Mouse (Mus musculus) 416B (cell line): ENCODE data around the gene Mcat.

Source experiments
- DNase-seq: peaks from one replicate; pipeline ENCODE4 v3.0.0; 2011; ENCODE audit warnings: low read depth

Mcat gene

DNA sequence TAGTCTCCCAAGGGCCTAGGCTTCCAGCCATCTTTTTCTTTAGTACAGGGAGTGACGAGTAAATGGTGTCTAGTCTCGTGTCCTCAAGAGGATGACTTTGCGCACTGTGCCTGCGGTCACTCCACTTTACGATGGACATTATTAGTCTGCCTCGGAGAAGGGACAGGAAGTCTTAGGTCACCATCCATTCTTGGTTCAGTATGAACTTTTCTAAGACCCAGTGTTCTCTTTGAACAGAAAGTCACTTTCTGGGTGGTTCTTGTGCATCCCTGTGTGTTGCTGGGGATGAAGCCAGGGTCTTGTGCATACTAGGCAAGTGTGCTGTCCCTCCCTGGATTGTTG is 27.7 kb downstream of the Mcat start:
- DNase-seq, result no peak

DNA sequence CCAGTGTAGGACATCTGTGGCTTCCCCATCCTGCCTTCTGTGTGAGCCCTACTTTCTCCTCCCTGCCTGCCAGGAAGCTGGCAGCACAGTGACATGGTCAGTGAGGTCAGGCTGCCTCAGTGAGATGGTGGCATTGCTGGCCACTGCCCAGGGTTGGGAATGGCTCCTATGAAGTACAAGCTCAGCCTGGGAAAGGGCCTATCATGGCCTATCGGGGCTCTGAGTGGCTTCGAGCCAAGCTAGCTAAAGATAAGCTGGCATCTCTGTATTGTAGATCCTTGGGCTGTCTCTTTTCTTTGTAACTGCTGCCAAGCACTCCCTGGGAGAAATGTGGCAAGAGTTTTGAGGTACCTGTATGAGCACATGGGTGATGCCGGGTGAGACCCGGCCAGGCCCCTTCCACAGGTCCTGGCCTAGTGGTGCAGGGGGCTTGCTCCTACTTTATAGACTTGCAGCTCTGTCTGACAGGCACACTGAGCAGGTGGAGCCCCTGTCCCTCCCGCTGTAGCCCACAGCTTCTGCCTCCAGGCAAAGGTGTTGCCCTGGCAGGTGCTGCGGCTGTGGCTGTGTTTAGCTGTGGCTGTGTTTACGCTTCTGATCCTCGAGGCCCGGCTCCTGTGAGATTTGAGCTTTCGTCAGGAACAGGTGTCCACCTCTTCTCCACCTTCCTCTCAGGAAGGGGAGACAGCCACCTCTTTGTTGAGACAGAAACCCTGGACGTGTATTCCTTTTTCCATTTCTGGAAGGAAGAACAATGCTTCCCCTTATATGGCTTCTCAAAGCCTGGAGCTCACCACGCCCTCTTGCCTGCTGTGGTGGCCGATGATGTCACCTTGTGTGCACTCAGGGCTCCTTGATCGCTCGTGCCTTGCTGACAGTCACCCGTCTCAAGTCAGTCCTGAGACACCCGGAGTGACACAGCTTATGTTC is 28.4 kb downstream of the Mcat start:
- peak; percentile 47 for DNase-seq

DNA sequence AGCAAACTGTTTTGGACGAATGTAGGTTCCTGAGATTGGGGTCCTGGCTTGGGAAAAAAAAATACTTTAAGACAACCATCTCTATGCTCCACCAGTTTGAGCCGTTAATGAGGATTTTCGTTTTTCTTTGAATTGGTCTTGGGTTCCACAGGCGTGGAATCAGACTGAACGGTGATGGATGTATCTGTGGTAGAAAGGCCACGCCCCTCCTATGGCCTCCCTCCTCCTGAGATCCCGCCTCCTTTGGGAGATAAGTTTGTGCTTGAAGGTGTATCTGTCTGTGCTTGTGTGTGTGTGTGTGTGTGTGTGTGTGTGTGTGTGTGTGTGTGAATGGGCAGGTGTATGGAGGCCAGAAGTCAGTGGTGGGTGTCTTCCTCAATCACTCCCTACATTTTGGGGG is 31.0 kb downstream of the Mcat start:
- DNase-seq, result no peak

DNA sequence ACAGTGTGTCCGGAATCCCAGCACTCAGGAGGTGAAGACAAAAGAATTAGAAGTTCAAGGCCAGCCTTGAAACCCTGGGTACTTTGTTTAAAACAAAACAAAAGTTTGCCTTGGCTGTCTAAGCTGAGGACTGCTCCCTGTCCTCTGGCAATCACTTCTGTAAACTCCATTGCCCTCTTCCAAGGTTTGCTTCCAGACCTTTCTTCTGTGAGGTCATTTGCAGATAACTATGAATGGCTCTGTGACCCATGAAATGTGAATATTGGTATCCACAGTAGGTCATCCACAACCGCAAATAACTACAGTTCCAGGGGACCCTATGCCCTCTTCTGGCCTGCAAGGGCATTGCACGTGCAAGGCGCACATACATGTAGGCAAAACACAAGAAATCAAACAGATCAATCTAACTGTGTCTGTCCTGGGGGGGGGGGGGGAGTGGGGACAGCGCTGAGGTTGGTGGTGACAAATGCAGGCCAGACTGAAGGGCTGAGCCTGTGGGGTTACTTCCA is 31.6 kb downstream of the Mcat start:
- DNase-seq, result peak; percentile 23

DNA sequence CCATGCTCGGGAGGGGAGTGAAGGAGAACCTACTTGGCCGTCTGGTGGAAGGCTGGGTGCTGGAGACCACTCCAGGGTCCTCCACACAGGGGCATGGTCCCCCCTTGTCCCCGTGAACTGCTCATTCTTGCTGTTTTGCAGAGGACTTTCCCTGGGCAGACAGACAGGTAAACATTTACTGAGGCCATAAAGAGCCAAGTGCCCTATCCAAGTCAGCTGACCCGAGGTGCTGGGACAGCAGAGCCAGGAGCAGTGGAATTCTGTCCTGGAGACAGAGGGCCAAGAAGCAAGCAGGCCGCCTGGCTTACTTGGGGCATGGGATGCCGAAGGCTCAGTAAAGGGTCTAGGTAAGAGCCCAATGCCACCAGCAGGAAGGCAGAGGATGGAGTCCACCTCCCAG is 32.9 kb downstream of the Mcat start:
- DNase-seq, result no peak

DNA sequence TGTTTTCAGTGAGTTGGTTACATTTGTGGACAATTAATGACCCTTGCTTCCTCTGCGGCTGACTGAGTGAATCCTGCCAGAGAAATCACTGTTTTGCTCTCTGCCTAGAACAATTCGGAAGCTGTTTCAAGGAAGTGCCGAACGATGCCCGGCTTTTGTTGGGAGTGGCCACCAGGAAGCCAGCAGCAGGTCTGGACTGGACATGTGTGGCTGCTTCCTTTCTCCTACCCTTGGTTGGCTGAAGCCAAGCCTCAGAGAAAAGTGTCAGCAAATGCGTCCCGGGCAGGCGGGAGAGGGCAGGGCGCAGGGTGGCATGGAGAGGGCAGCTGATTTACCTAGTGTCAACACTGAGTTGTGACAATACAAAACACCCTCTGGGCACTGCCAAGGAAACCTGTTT is 33.4 kb downstream of the Mcat start:
- DNase-seq, result no peak

DNA sequence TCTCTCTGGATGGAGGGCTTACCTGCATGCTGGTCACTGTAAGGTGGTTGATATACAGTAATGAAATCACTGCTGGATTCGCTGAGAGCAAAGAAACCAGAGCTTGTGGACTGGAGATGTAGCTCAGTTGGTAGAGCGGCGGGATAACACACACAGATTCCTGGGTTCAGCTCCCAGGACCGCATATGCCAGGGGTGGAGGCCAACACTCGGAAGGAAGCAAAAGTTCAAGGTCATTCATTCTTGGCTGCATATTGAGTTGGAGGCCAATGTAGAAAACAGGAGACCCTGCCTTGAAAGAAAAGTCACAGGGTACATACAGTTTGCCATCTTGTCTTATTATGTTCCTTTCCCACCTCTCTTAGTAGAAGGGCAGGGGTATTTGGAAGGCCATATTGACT is 33.8 kb downstream of the Mcat start:
- peak; percentile 17 for DNase-seq

DNA sequence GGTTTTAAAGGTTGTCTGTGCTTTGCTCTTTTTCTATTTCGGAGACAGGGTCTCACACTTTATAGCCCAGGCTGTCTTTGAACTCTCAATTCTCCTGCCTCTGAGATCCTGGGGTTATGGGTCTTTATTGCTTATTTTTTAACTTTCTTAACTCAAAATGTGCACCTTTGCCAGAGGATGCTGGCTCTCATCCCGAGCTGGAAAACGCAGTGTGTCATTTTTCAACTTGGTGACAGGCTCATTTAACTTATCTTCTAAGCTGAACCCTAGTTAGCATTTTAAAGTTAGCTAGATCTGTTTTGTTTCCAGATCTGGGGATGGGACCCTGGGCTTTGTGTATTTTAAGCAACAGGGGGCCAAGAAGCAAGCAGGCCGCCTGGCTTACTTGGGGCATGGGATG is 34.7 kb downstream of the Mcat start:
- no peak for DNase-seq

DNA sequence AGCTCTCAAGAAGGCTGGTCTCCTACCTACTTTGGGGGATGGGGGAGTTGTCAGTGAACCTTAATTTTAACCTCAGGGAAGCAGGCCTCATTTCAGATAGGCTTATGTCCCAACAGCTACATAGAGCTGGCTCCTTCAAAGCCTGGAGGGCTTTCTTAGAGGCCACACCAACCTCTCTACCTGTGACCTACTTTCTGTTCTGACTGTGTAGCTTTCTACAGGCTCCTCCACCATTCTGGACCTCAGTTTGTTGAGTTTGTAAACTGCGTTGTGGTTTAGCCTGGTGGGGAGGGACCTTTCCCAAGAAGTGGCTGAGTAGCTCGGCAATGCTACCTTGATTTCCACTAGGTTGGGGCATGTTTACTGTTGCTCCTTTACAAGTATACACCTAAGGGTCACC is 35.8 kb downstream of the Mcat start:
- no peak for DNase-seq

DNA sequence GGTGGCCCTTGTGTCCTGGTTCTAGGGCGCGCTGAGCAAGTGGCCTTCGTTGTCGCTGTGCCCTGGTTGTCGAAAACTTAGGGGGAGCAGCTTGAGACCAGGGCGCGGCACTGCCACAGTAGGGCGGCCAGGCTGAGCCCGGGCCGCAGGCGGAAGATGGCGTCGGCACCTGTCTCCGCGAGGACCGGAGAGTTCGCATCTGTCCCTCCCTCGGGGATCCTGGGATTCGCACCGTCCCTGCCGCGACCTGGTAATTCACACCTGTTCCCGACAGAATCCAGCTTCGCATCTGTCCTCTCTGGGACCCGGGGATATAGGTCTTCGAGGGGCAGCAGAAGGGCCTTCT is 36.5 kb downstream of the Mcat start:
- no peak for DNase-seq

DNA sequence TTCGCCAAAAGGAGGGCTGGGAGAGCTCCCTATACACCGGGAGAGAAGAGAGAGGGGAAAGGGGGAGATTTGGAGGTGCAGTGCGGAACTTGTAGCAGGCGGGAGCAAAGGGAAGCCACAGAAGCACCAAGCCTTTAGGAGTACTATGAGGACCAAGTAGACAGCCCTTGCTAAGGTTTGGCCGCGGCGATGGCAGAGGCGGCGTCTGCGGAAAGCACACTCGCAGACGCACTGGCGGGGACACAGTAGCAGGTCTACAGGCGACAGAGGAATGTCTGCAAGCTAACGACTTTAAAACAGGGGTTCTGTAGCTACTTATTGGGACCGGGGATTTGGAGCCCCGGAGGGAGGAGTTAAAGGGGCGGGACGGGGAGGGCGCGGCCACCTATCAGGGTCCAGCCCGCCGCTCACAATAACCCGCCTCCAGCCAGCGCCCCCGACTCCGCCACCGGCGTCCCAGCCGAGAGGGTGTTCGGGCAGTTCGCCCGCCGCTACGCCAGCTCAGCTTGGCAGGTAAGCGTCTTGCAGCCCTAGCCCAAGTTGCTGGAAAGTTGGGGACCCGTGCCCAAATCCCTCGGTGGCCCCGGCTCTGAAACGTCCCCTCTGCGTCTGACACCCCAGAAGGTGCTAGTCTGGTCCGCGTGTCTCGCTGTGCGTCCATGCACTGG is 37.0 kb downstream of the Mcat start, which contains the start of gene Bik:
Gene Bik (plus strand): TSS at position 439 of the 668 bp plus-strand sequence.
- DNase-seq, result no peak

DNA sequence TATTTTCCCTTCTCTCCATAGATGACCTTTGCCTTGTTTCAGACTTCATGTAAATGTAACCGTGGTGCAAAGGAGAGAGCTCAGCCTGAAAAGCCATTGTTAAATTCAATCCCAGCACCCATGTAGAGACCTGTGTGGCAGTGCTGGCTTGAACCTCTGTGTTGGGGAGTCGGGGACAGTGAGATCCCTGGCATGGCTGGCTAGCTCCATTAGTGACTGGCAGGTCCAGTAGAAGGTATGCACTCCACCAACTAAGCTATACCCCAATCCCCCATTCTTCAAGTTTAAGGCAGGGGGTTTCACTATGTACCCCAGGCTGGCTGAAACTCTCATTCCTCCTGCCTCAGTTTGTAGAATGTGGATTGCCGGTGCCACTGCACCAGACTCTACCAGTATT is 39.3 kb downstream of the Mcat start:
- no peak for DNase-seq

DNA sequence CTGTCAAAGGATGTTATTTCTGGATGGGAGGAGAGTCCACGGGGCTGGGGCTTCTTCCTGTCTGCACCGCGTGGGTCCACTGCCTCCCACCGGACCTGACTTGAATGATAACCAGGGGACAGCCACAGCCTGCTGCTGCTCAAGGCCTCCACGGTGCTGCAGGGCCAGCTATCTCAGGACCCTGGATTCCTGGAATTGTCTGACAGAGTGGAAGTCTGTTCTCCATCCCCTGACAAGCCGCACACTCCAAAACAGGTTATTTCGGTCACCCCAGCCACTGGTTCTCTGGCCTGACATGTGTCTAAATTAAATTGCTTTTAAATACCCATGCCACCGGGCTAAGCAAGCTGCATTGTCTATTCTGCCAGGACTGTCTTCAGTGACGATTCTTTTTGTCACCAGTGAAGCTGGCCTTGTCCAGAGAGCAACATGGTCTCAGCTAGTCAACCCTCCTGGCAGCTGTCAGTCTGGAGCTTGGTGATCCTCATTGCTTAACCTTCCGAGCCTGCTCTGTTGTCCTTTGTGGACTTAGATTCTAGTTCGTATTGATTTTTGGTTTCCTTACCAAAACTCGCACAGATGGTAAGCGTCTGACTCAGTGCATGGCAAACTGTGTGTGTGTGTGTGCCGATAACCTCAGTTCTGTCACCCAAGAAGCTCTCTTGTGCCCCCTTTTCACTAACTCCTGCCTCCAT is 39.8 kb downstream of the Mcat start:
- DNase-seq, result no peak

DNA sequence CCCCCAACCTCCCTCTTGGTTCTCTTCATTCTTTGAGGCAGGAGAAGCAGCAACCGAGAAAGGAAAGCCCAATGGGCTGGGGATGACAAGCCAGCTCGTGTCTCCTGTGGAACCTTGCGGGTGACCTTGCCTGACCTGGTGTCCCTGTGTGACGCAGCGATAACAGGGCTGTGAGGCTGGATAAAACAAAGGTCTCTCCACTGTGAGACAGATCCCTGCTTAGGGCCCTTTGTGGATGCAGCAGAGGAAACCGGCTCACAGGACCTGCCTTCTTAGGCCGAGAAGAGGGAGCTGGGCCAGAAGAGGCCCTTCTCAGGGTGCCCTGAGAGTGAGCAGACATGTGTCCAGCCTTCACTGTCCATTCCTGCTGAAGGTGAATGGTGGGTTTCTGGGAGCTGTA is 40.4 kb downstream of the Mcat start:
- no peak for DNase-seq

DNA sequence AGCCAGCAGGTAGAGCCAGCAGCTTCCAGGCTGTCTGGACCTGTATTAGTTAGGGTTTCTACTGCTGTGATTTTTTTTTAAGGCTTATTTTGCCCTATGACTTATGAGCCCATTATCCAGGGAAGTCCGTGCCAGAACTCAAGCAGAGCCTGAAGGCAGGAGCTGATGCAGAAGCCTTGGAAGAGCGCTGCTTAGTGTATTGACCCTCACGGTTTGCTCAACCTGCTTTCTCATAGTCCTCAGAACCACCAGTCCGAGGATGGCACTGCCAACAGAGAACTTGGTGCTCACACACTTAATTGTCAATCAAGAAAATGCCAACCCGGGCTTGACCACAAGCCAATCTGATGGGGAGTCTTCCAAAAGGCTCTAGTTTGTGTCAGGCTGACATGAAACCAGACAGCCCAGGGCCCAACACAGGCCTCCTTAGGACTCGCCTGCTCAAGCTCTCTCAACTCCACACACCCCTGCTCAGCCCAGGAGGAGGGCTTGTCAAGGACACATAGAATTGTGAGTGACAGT is 42.7 kb downstream of the Mcat start:
- DNase-seq, result no peak

DNA sequence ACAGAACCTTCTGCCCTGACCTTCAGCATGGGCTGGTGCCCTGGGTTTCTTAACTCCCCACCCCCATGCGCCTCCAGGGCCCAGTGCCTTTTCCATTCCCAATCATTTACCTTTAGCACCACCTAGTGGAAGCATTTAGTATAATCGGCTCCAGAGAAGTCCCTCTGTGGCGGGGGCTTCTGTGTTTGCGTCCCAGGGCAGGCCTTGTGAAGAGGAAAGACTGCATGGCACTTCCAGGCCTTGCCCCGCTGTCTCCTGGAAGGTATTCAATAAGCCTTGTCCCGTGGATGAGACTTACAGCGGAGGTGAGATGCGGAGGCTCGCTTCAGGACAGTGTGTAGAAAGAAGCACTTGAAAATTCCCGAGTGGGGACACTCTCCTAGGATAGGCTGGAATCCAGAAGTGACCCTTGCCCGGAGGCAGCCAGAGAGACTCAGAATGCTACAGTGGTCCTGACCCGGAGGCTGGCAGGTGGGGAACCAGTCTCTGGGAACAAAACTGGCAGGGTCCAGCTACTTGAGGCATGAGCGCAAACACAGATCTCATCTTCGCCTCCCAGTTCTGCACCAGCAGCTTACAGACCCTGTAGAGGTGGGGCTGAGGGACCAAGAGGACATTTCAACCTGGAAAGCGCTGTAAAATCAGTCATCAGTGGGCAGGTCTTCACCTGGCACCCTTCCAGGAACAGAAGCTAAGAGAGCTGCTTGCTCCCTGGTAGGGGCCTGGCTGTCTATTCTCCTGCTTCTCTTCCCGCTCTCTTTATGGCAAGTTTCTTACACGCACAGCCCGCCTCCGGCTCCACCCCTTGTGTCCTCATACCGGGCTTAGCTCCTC is 45.2 kb downstream of the Mcat start:
- DNase-seq, result peak; percentile 71

DNA sequence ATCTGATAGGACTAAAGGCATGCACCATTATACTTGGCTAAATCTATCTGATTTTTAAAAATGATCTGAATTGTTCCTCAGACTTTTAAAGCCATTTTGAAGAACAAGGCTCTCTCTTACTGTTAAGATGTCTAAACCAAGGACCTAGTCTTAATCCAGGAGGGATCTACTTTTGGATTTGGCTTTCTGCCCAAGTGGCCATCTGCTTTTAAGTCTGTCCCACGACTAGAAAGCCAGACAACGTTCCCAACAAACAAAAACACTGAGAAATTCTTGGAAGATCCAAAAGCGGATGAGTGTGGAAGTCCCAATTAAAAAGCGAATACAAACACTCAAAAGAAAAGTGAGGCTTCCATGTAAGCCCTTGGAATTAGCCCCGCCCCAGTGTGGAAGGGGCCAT is 48.6 kb downstream of the Mcat start:
- no peak for DNase-seq

DNA sequence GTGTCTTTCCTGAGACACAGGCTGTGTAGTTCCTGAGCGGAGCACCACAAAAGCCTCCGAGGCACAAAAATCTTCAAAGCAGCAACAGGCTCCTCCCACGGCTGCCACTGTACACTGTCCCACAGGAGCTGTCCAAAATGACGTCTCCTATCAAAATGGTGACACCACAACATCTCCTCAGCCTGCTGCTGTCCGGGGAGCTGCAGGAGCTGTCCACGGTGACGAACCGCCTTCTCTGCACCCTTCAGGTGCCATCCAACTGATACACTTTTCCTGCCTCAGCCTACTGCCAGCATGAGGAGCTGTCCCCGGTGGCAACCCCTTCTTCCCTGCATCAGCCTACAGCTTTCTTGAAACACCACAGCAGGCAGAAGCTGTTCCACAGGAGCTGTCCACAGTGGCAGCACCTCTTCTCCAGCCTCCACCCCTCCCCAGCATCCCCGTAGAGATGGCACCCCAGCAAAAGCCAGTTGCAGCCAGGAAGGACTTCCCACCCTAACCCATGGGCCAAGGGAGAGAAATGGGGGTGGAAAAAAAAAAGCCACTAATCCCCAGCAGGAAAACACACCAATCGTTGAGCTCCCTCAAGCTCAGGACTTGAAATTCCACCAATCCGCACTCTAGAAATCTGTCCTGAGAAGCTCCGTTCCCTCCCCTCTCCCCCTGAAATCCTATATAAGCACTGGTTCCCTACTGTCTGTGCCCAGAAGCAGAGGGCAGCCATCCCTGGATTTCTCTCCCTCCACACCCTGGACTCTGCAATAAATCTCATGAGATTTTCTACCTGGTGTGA is 50.9 kb downstream of the Mcat start:
- peak; percentile 22 for DNase-seq

DNA sequence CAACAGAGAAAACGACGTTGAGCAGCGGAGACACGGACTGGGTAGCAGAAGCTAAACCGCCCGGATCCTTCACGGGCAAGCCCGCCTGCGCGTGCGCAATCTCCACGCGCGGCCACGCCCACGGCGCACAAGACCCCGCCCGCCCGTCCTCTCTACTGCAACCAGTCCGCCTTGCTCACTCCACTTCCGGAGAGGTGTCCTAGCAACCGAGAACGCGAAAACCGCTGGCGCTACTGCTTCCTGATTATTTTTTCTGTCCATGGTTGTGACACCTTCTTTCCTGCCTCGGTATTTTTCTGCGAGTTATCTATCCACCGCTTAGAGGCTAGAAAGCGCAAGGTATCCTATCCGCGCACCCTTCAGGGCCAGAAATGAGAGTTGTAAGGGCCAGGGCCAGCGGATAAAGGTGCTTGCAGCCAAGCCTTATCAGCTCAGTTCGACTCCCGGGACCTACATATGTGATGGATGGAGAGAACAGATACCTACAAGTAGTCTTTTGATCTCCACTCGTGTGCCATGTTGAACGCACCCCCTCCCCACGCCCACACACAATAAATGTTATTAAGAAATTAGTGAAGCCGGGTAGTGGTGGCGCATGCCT is 52.7 kb downstream of the Mcat start, which contains the start of gene Ttll1:
Gene Ttll1 (minus strand): TSS at position 89 of the 601 bp plus-strand sequence.
- DNase-seq, result peak; percentile 95
